Mouse (Mus musculus) common myeloid progenitor, adult 5-6 weeks (primary cell): ENCODE measurements around the gene Usp49. TPM values are rescaled to one million over a fixed set of nuclear protein-coding genes. Genes with fewer than 3 reads are reported as not detected.

Experiments used
- ATAC-seq: replicated peaks from 2 replicates; pipeline ENCODE4 v1.8.0; 2016; ENCODE audit warnings: low read depth, mild to moderate bottlenecking, moderate TSS enrichment, inconsistent platforms; ENCODE audit not compliant: poor library complexity, severe bottlenecking
- total RNA-seq: library from RNA; stranded (forward); fragments of 200-1000, 187-1606 nt; gene quantifications from 2 replicates; pipeline ENCODE4 v1.2.3, GENCODE M21; 2017

The Usp49 gene
- total RNA-seq, 1 experiment from 2014 or later = 11.4 TPM

DNA sequence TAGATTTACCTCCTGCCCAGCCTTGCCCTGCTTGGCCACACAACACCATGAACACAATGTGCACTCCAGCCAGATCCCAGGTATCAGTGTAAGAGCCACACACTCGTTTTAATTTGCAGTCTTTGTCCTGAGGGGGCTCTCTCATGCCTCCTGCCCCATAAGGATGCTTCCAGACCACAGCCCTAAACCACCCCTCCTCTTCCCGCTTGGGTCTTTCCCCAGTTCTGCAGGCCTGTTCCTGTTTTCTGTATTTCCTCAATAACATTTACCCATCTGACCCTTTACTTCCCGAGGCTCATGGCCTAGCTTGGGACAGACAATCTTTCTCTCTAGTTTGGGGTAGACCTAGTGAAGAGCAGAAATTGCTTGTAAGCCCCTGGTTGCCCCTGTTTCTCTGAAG, 84.5 kb downstream of the Usp49 start:
- ATAC-seq = peak; percentile 52

DNA sequence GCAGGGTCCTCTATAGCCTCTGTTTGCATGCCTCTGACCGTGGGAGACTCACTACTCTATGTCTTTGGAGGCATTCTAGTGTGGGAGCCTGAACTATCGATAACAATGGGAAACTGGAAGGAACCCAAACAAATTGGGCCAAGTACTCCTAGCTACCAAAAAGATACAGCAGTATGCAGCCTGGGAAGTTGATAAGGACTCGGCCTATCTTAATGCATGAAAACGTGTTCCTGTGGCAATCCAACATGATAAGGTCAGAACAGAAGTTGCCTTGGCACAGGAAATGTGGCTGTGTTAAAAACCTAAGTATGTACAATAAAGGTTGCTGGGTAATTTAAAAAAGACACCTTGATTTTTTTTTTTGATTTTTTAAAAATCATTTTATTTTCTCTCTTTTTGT, 90.7 kb downstream of the Usp49 start:
- 0 out of 2 replicates have a peak, but pooled peaks have one; percentile 32 for ATAC-seq

- no peak for ATAC-seq
Measured at GRCm38 (mm10) chr17:47726566-47726965, 96.1 kb downstream of the Usp49 start, which contains the start of gene Pgc. Pgc (plus strand) TSS chr17:47726842.

GRCm38 (mm10) chr17:47730633-47731575, 100.4 kb downstream of the Usp49 start:
- no peak for ATAC-seq

- ATAC-seq = no peak
Measured at GRCm38 (mm10) chr17:47735553-47736100, 105.1 kb downstream of the Usp49 start.

Other genes starting within 250 kb of the Usp49 start
- gene Guca1b, start 245.3 kb upstream of the Usp49 start, total RNA-seq = not detected in 2 replicates
- 1.4 TPM in 1 of 2 replicates, not detected in the other for gene Guca1a, start 230.1 kb upstream of the Usp49 start, total RNA-seq
- gene AI661453, start 194.1 kb upstream of the Usp49 start, total RNA-seq = 0.39 and 0.87 TPM in 2 replicates
- 1.2 TPM in 1 of 2 replicates, not detected in the other for gene 1700001C19Rik, start 193.3 kb upstream of the Usp49 start, total RNA-seq
- 45.2 and 64.5 TPM in 2 replicates for gene Taf8, start 128.4 kb upstream of the Usp49 start, total RNA-seq
- 45.1 and 61.9 TPM in 2 replicates for gene Ccnd3, start 125.6 kb upstream of the Usp49 start, total RNA-seq
- gene Bysl, start 19.2 kb upstream of the Usp49 start, total RNA-seq = 14.7 and 18.3 TPM in 2 replicates
- 32.2 and 42.8 TPM in 2 replicates for gene Med20, start 19.1 kb upstream of the Usp49 start, total RNA-seq
- 0.69 and 0.97 TPM in 2 replicates for gene Gm20517, start 19.1 kb upstream of the Usp49 start, total RNA-seq
- gene Tomm6, start 57.7 kb downstream of the Usp49 start, total RNA-seq = 64.8 and 74.6 TPM in 2 replicates
- gene Frs3, start 58.3 kb downstream of the Usp49 start, total RNA-seq = 0.92 and 1.6 TPM in 2 replicates
- gene Gm21981, start 63.8 kb downstream of the Usp49 start, total RNA-seq = 0.10 and 0.41 TPM in 2 replicates
- gene Prickle4, start 64.0 kb downstream of the Usp49 start, total RNA-seq = 0.27 and 0.34 TPM in 2 replicates
- not detected in 2 replicates for gene Pgc, start 96.2 kb downstream of the Usp49 start, total RNA-seq
- gene Tfeb, start 106.3 kb downstream of the Usp49 start, total RNA-seq = 5.8 and 6.4 TPM in 2 replicates
- 8.5 and 9.2 TPM in 2 replicates for gene Mdfi, start 204.0 kb downstream of the Usp49 start, total RNA-seq